Mouse (Mus musculus): ENCODE measurements around the gene Trp53.

DNA sequence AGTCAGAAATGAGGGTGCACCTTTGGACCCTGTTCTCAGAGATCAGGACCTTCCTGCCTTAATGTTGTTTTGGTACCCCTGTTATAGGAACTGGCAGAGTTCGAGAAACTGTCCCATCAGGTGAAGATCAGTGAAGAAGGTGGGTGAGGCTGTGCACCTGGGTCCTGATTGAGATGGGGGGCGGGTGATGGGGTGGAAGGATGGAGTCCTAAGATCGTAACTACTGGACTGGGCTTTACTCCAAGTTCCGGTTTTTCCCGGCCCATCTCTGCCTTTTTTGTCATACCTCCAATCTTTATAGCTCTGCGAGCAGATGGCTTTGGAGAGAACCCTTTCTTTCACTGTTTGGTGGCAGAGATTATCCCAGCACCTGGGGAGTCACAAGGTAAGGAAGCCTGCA is 42.2 kb downstream of the Trp53 start:
- TF ChIP-seq CTCF (IDR thresholded peaks at IDR 0.05; ENCODE audit: low read depth) (no peak), EP300 (IDR thresholded peaks at IDR 0.05; ENCODE audit: low read depth) (no peak)

Data from liver, postnatal 0 days (tissue).